Comparison of ENCODE assay signal across 9 mouse cellular contexts in the genomic region with DNA sequence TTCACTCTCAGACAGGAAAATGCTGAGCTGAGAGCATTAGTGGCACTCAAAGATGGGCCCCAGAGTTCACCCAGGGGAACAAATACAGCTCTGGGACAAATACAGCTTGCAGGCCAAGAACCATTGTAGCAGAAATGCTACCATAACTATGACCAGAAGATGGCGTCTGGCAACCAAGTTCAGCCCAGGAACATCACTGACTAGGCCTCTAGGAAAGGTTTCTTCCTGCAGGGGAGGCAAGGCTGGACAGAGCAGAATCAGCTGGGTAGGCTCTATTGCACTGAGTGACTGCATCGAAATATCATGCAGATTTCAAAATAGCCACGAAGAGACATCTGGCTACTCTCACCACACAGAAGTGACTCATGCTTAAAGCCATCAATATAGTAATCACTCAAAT. TPM values are rescaled to one million over a fixed set of nuclear protein-coding genes. Genes with fewer than 3 reads are reported as not detected.
DNase-seq lines count a peak whose midpoint lies in the region; ATAC-seq lines count a peak whose summit lies in the region.
"Had no signal": no experiment of that assay in that cellular context is flagged by ENCODE, and none has a peak within 500 bp of the region (broad histone marks: within the 10 kb centered on the region; RNA-seq: fewer than 3 reads in every experiment).

No protein-coding gene starts in this region.

- no peaks in the 10 kb centered on the region for H3K9me3 ChIP-seq in intestine, embryonic 16.5 days (ENCODE audit: control insufficient read depth, low read length)
- H3K9me3 ChIP-seq: embryonic facial prominence, embryonic 13.5 days had no signal

- H3K9ac ChIP-seq in intestine, embryonic 16.5 days (ENCODE audit: low read depth, low read length): no peak overlapping the region
- H3K9ac ChIP-seq: embryonic facial prominence, embryonic 13.5 days had no signal

- no peak overlapping the region for H3K27ac ChIP-seq in intestine, embryonic 16.5 days (ENCODE audit: low read length)
- H3K27ac ChIP-seq: embryonic facial prominence, embryonic 13.5 days had no signal

- 0 out of 2 replicates have a peak, but pooled peaks cover 2% of the 10 kb centered on the region for H3K4me1 ChIP-seq in intestine, embryonic 16.5 days (ENCODE audit: control insufficient read depth, insufficient read depth, low read length)
- H3K4me1 ChIP-seq: embryonic facial prominence, embryonic 13.5 days had no signal

- DNase-seq in spleen, postnatal 10 days (ENCODE audit: low spot score in 2 of 2): peak; percentile 18 to 37
- no peak for DNase-seq in spleen, postnatal 14 days (ENCODE audit: low spot score in 2 of 2)
- DNase-seq in cerebellum, adult 8-10 months: peak; percentile 60
- peak; percentile 74 to 92 for DNase-seq in frontal cortex, adult 2 months (ENCODE audit: extremely low spot score in 1 of 2, low spot score in 1 of 2)
- DNase-seq in left cerebral cortex, postnatal 25 days (ENCODE audit: low spot score in 2 of 2): peak; percentile 78 to 91
- peak; percentile 5 to 23 for DNase-seq in natural killer cell, adult 2 months (ENCODE audit: low spot score in 2 of 2)
- peak; percentile 13 to 55 for DNase-seq in thymus, postnatal 10 days (ENCODE audit: low spot score in 2 of 2)

- no peaks in the 10 kb centered on the region for H3K36me3 ChIP-seq in intestine, embryonic 16.5 days (ENCODE audit: control insufficient read depth, insufficient read depth, low read length)
- H3K36me3 ChIP-seq: embryonic facial prominence, embryonic 13.5 days had no signal

- 12% methylated on average over 3 of the region's 3 CpGs for WGBS in intestine, embryonic 16.5 days

- no peaks in the 10 kb centered on the region for H3K27me3 ChIP-seq in intestine, embryonic 16.5 days (replicated peaks; ENCODE audit: control insufficient read depth, insufficient read depth, low read length)

- ATAC-seq in intestine, embryonic 16.5 days: peak; percentile 34; the same call in 1 of the 2 replicates

- H3K4me2 ChIP-seq in intestine, embryonic 16.5 days (ENCODE audit: low read depth, low read length): no peak overlapping the region
- H3K4me2 ChIP-seq: embryonic facial prominence, embryonic 13.5 days had no signal

- H3K4me3 ChIP-seq in intestine, embryonic 16.5 days (ENCODE audit: low read length): no peak overlapping the region
- H3K4me3 ChIP-seq: embryonic facial prominence, embryonic 13.5 days had no signal

- intact Hi-C loops in left cerebral cortex, postnatal 25 days (cut with DNase I): no loop called here

RNA-seq across cellular contexts. Expression of gene Pcsk9, which starts 8.2 kb away (rescaled TPM):
- polyA plus RNA-seq in frontal cortex, adult 2 months (2012; rRNA removed): 2.7 and 4.4 TPM in 2 replicates
- 189 TPM in 2 replicates for polyA plus RNA-seq in intestine, embryonic 16.5 days (2015; fragmentation: Nextera tagmentation; extraction: Ambion mirVana)
- 1 to 10 TPM; 2.7 to 4.3 TPM for total RNA-seq in left cerebral cortex, postnatal 25 days (2021)

RNA-seq across cellular contexts. Expression of gene Bsnd, which starts 19.7 kb away (rescaled TPM):
- not detected in 2 replicates for polyA plus RNA-seq in frontal cortex, adult 2 months (2012; rRNA removed)
- polyA plus RNA-seq in intestine, embryonic 16.5 days (2015; fragmentation: Nextera tagmentation; extraction: Ambion mirVana): not detected in 2 replicates
- total RNA-seq in left cerebral cortex, postnatal 25 days (2021): not detected
- polyA plus RNA-seq: embryonic facial prominence, embryonic 13.5 days had no signal

Comparison
In these comparisons a context has a peak if more than half of its experiments do, and no peak if none do; other contexts are left out.
1. DNase-seq: peak in spleen, postnatal 10 days (2 of 2), cerebellum, adult 8-10 months (single experiment), frontal cortex, adult 2 months (2 of 2), left cerebral cortex, postnatal 25 days (2 of 2), natural killer cell, adult 2 months (2 of 2) and thymus, postnatal 10 days (2 of 2); none in spleen, postnatal 14 days (0 of 2).
2. RNA of gene Pcsk9, which starts 8.2 kb away (polyA plus RNA-seq): 189 TPM in intestine, embryonic 16.5 days; 2.7 to 4.4 TPM in frontal cortex, adult 2 months; every median in the first group is over 10 times any median in the second.